Mouse (Mus musculus) kidney, embryonic 14.5 days (tissue): ENCODE measurements around the gene Eif2s1. TPM values are rescaled to one million over a fixed set of nuclear protein-coding genes. Genes with fewer than 3 reads are reported as not detected.

Experiments
- ATAC-seq: fragments of 200-750 bp; cut with Nextera tagmentation; 2 replicates; pipeline ENCODE4 v1.8.0; 2017; ENCODE audit warnings: moderate number of reproducible peaks, mild to moderate bottlenecking, moderate TSS enrichment, moderate library complexity; ENCODE audit not compliant: low FRiP score, low TSS enrichment
- H3K27ac ChIP-seq: fragments of 300-500 bp; sonication (generic); 2 replicates; pipeline ENCODE4 v1.5.1; 2014; ENCODE audit warnings: low read depth, mild to moderate bottlenecking, low read length, moderate library complexity, mixed read lengths
- H3K27me3 ChIP-seq: fragments of 300-500 bp; sonication (generic); 2 replicates; pipeline ENCODE4 v1.6.1; 2014; ENCODE audit warnings: mild to moderate bottlenecking, low read length; ENCODE audit not compliant: control insufficient read depth, insufficient read depth
- H3K36me3 ChIP-seq: fragments of 300-500 bp; sonication (generic); 2 replicates; pipeline ENCODE4 v1.6.1; 2014; ENCODE audit warnings: low read length, mixed read lengths; ENCODE audit not compliant: control insufficient read depth, insufficient read depth
- H3K4me1 ChIP-seq: fragments of 300-500 bp; sonication (generic); 2 replicates; pipeline ENCODE4 v1.6.1; 2014; ENCODE audit warnings: low read length, mixed read lengths; ENCODE audit not compliant: control insufficient read depth, insufficient read depth
- H3K4me2 ChIP-seq: fragments of 300-500 bp; sonication (generic); replicated peaks from 2 replicates; pipeline ENCODE4 v1.6.1; 2014; ENCODE audit warnings: low read depth, mild to moderate bottlenecking, low read length
- H3K4me3 ChIP-seq: fragments of 300-500 bp; sonication (generic); 2 replicates; pipeline ENCODE4 v1.5.1; 2014; ENCODE audit warnings: mild to moderate bottlenecking, low read length
- H3K9ac ChIP-seq: fragments of 300-500 bp; sonication (generic); 2 replicates; pipeline ENCODE4 v1.6.1; 2014; ENCODE audit warnings: low read depth, mild to moderate bottlenecking, low read length, moderate library complexity
- H3K9me3 ChIP-seq: fragments of 300-500 bp; sonication (generic); 2 replicates; pipeline ENCODE4 v1.6.1; 2016; ENCODE audit warnings: low read length; ENCODE audit not compliant: control insufficient read depth
- WGBS: fragments of 180-500 bp; shearing (Covaris S2); extraction: QIAGEN DNeasy Blood & Tissue Kit; methylation state at CpG from one replicate; pipeline ENCODE4 v1.1.7; 2014; 5-methylcytosine and 5-hydroxymethylcytosine counted together
- polyA plus RNA-seq: library from polyadenylated mRNA; unstranded; fragments of >200 nt; fragmentation: Nextera tagmentation; extraction: Ambion mirVana; gene quantifications from 2 replicates; pipeline ENCODE4 v1.2.1, GENCODE M21; 2014

Gene Eif2s1
- 245 and 270 TPM in 2 replicates for polyA plus RNA-seq

GRCm38 (mm10) chr12:78861496-78862253 lies at the start of gene Eif2s1, which contains the start of gene Atp6v1d:
Eif2s1 (plus strand) TSS chr12:78861819.
Atp6v1d (minus strand) TSS chr12:78861638.
- peaks cover 11% of the 10 kb centered on the region for H3K4me1 ChIP-seq
- no peaks in the 10 kb centered on the region for H3K27me3 ChIP-seq
- H3K9ac ChIP-seq: peak within 1 kb of the TSS; percentile 92
- peak within 1 kb of the TSS; percentile 89 for H3K4me2 ChIP-seq
- under 1% methylated on average over 55 of the region's 55 CpGs for WGBS
- peak; percentile 100 for ATAC-seq
- peaks cover 3% of the 10 kb centered on the region; the same call in 1 of the 2 replicates for H3K36me3 ChIP-seq
- H3K4me3 ChIP-seq: peak within 1 kb of the TSS; percentile 90
- peak within 1 kb of the TSS; percentile 93 for H3K27ac ChIP-seq
- H3K9me3 ChIP-seq: no peaks in the 10 kb centered on the region

GRCm38 (mm10) chr12:78814437-78814836 lies 47.2 kb upstream of the Eif2s1 start:
- no peak overlapping the region for H3K27ac ChIP-seq
- ATAC-seq: no peak
- H3K27me3 ChIP-seq: no peaks in the 10 kb centered on the region
- no peak overlapping the region for H3K4me3 ChIP-seq
- H3K9me3 ChIP-seq: no peaks in the 10 kb centered on the region
- no peak overlapping the region for H3K4me2 ChIP-seq
- no peak overlapping the region for H3K9ac ChIP-seq
- H3K4me1 ChIP-seq: no peaks in the 10 kb centered on the region
- no peaks in the 10 kb centered on the region; the same call in 1 of the 2 replicates for H3K36me3 ChIP-seq

GRCm38 (mm10) chr12:78834496-78834895 lies 27.1 kb upstream of the Eif2s1 start:
- H3K36me3 ChIP-seq: peaks cover 50% of the 10 kb centered on the region
- no peak overlapping the region for H3K4me3 ChIP-seq
- H3K27me3 ChIP-seq: no peaks in the 10 kb centered on the region
- no peak for ATAC-seq
- no peaks in the 10 kb centered on the region for H3K9me3 ChIP-seq
- no peak overlapping the region for H3K4me2 ChIP-seq
- H3K4me1 ChIP-seq: no peaks in the 10 kb centered on the region
- WGBS: 90% methylated on average over 2 of the region's 2 CpGs
- no peak overlapping the region for H3K9ac ChIP-seq
- H3K27ac ChIP-seq: no peak overlapping the region

GRCm38 (mm10) chr12:78839906-78840305 lies 21.7 kb upstream of the Eif2s1 start:
- H3K4me1 ChIP-seq: no peaks in the 10 kb centered on the region
- no peak overlapping the region for H3K4me2 ChIP-seq
- no peak for ATAC-seq
- no peaks in the 10 kb centered on the region for H3K27me3 ChIP-seq
- H3K9me3 ChIP-seq: no peaks in the 10 kb centered on the region
- no peak overlapping the region for H3K27ac ChIP-seq
- H3K36me3 ChIP-seq: peaks cover 59% of the 10 kb centered on the region
- WGBS: 93% methylated on average over 4 of the region's 4 CpGs
- H3K4me3 ChIP-seq: no peak overlapping the region
- H3K9ac ChIP-seq: no peak overlapping the region

- Histone ChIP-seq H3K36me3 (peaks cover 54% of the 10 kb centered on the region), H3K9me3 (no peaks in the 10 kb centered on the region), H3K27me3 (no peaks in the 10 kb centered on the region), H3K4me1 (no peaks in the 10 kb centered on the region), H3K27ac (no peak overlapping the region), H3K9ac (no peak overlapping the region), H3K4me2 (no peak overlapping the region), H3K4me3 (no peak overlapping the region)
- 97% methylated on average over 1 of the region's 1 CpGs for WGBS
- no peak for ATAC-seq
Observed at GRCm38 (mm10) chr12:78842429-78842828, 19.2 kb upstream of the Eif2s1 start.

GRCm38 (mm10) chr12:78848246-78848645 lies 13.4 kb upstream of the Eif2s1 start:
- Histone ChIP-seq H3K9ac (no peak overlapping the region), H3K27ac (no peak overlapping the region), H3K27me3 (no peaks in the 10 kb centered on the region), H3K9me3 (no peaks in the 10 kb centered on the region), H3K4me2 (no peak overlapping the region), H3K4me1 (no peaks in the 10 kb centered on the region), H3K4me3 (no peak overlapping the region), H3K36me3 (peaks cover 28% of the 10 kb centered on the region)
- WGBS: 88% methylated on average over 4 of the region's 4 CpGs
- no peak for ATAC-seq

- ATAC-seq: peak; percentile 3; the same call in 1 of the 2 replicates
- H3K36me3 ChIP-seq: peaks cover 8% of the 10 kb centered on the region; the same call in 1 of the 2 replicates
- peak overlapping the region; percentile 62; the same call in 1 of the 2 replicates for H3K27ac ChIP-seq
- H3K4me1 ChIP-seq: peaks cover 11% of the 10 kb centered on the region
- peak overlapping the region; percentile 90 for H3K4me3 ChIP-seq
- no peaks in the 10 kb centered on the region for H3K27me3 ChIP-seq
- peak overlapping the region; percentile 89 for H3K4me2 ChIP-seq
- H3K9ac ChIP-seq: peak overlapping the region; percentile 81
- no peaks in the 10 kb centered on the region for H3K9me3 ChIP-seq
- WGBS: 1% methylated on average over 30 of the region's 30 CpGs
Observed at GRCm38 (mm10) chr12:78860921-78861495, 611 bp upstream of the Eif2s1 start.

- peaks cover 9% of the 10 kb centered on the region; the same call in 1 of the 2 replicates for H3K36me3 ChIP-seq
- H3K9me3 ChIP-seq: no peaks in the 10 kb centered on the region
- H3K4me1 ChIP-seq: peaks cover 11% of the 10 kb centered on the region
- under 1% methylated on average over 17 of the region's 22 CpGs for WGBS
- no peaks in the 10 kb centered on the region for H3K27me3 ChIP-seq
- H3K9ac ChIP-seq: peak overlapping the region; percentile 92
- H3K4me3 ChIP-seq: peak overlapping the region; percentile 90
- H3K4me2 ChIP-seq: peak overlapping the region; percentile 71
- no peak for ATAC-seq
- peak overlapping the region; percentile 93 for H3K27ac ChIP-seq
Observed at GRCm38 (mm10) chr12:78862254-78862730, 673 bp downstream of the Eif2s1 start.

- no peaks in the 10 kb centered on the region for H3K9me3 ChIP-seq
- no peak overlapping the region for H3K4me2 ChIP-seq
- peaks cover 9% of the 10 kb centered on the region for H3K4me1 ChIP-seq
- no peak for ATAC-seq
- no peak overlapping the region for H3K4me3 ChIP-seq
- peaks cover 37% of the 10 kb centered on the region; the same call in 1 of the 2 replicates for H3K36me3 ChIP-seq
- 95% methylated on average over 1 of the region's 1 CpGs for WGBS
- H3K9ac ChIP-seq: no peak overlapping the region
- H3K27me3 ChIP-seq: no peaks in the 10 kb centered on the region
- H3K27ac ChIP-seq: no peak overlapping the region
Observed at GRCm38 (mm10) chr12:78865434-78865833, 3.8 kb downstream of the Eif2s1 start.
